Mouse (Mus musculus): Measurements from ENCODE around the gene Tysnd1.
A peak's percentile ranks its signal among the peaks of the same experiment; 100 is the strongest.

The Tysnd1 gene

GRCm38 (mm10) chr10:61737537-61737936 is 42.2 kb downstream of the Tysnd1 start:
- no peak for DNase-seq (ENCODE audit: low read depth, low spot score)

- no peak for DNase-seq (ENCODE audit: low read depth, low spot score)
Measured at GRCm38 (mm10) chr10:61738126-61738525, 42.8 kb downstream of the Tysnd1 start.

- DNase-seq (ENCODE audit: low read depth, low spot score), result no peak
Measured at GRCm38 (mm10) chr10:61741306-61741705, 46.0 kb downstream of the Tysnd1 start.

- peak; percentile 36 for DNase-seq (ENCODE audit: low read depth, low spot score)
Measured at GRCm38 (mm10) chr10:61741873-61742272, 46.6 kb downstream of the Tysnd1 start.

- no peak for DNase-seq (ENCODE audit: low read depth, low spot score)
Measured at GRCm38 (mm10) chr10:61742336-61742735, 47.0 kb downstream of the Tysnd1 start.

- peak; percentile 78 for DNase-seq (ENCODE audit: low read depth, low spot score)
Measured at GRCm38 (mm10) chr10:61745133-61745532, 49.8 kb downstream of the Tysnd1 start.

- no peak for DNase-seq (ENCODE audit: low read depth, low spot score)
Measured at GRCm38 (mm10) chr10:61747302-61747701, 52.0 kb downstream of the Tysnd1 start.

GRCm38 (mm10) chr10:61750014-61750413 is 54.7 kb downstream of the Tysnd1 start:
- DNase-seq (ENCODE audit: low read depth, low spot score), result peak; percentile 84

- DNase-seq (ENCODE audit: low read depth, low spot score), result no peak
Measured at GRCm38 (mm10) chr10:61751534-61752219, 56.4 kb downstream of the Tysnd1 start.

All from R1 (cell line).